Mouse (Mus musculus) bone marrow macrophage, adult 2 months (primary cell): ENCODE results near the gene Rnf169.

Source experiments
- CTCF ChIP-seq: IDR thresholded peaks from 2 replicates; pipeline ENCODE4 v1.5.1; 2012; ENCODE audit warnings: low read depth, mild to moderate bottlenecking, low read length, moderate library complexity
- POLR2A ChIP-seq: IDR thresholded peaks from 2 replicates; pipeline ENCODE4 v1.6.1; 2012; ENCODE audit warnings: mild to moderate bottlenecking, low read depth, low read length, borderline replicate concordance

DNA sequence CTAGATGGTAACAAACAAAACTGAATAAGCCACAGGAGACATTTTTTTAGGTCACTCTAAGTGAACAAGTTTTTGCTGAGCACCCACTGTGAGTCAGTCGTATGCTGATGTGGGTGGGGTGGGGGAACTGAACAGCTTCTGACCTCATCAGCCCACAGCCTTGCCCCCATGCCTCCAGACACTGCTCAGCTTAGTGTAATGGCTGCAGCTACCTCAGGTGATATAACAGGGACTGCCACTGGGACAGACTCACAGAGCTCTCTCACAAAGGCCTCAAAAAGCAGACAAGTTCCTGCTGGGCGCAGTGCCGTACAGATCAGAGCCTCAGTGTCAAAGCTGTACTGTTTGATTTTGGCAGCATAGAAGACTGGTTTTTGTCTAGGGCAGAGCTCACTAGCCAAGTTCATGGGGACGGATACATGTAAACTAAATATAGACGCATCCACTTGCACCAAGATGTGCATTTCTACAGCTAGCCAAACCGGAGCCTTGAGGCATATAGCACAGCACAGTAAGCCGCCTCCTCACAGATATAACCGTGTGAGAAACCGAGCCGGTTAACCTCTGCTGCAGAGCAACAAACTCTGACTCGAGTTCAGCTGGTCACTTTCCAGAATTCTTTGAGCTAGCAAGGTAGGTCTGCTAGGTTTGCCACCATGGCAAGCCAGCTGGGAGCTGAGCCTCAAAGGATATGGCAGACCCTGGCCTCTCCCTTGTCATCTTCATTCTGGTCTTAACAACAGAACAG is 77.2 kb downstream of the Rnf169 start:
- TF ChIP-seq CTCF (no peak), POLR2A (no peak)
